Mouse (Mus musculus) liver, postnatal 0 days (tissue): ENCODE data around the gene Pex7.

Experiments
- CTCF ChIP-seq: sonication (generic); IDR thresholded peaks from 2 replicates; pipeline ENCODE4 v1.5.1; 2016; ENCODE audit warnings: antibody characterized with exemption, low read depth
- EP300 ChIP-seq: IDR thresholded peaks from 2 replicates; pipeline ENCODE4 v1.6.1; 2016; ENCODE audit warnings: antibody characterized with exemption, low read depth, mild to moderate bottlenecking

DNA sequence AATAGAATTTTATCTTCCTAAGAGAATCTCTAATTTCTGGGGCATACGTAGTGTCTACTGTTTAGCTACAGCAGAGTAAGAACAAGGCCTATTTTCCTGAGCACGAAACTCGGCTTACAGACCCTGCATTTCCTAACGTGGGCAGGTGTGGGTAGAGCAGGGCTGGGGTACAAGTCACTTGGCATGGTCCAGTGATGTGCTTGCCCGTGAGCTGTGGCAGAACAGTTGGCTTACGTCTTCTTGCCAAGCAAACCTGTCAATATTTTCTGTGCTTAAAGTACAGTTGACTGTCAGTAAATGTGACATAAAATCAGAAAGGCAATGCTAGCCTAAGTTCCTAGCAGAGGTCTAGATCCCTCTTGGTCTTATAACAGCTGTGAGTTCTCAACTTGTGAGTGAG is 39.2 kb upstream of the Pex7 start:
- TF ChIP-seq CTCF, result no peak
- no peak for TF ChIP-seq EP300
